10 mouse cellular contexts compared by ENCODE assay signal in genomic region chr17:49824142-49824840, GRCm38 (mm10).
DNase-seq lines count a peak whose midpoint lies in the region; ATAC-seq lines count a peak whose summit lies in the region.
"Had no signal": no experiment of that assay in that cellular context is flagged by ENCODE, and none has a peak within 500 bp of the region (broad histone marks: within the 10 kb centered on the region; RNA-seq: fewer than 3 reads in every experiment).

No protein-coding gene starts in this region.

- intact Hi-C loops in gastrocnemius, postnatal 36 days (cut with DNase I): no loop called here

- no peak for ATAC-seq in megakaryocyte progenitor cell, adult 5-6 weeks (replicated peaks; ENCODE audit: poor library complexity)

- peaks cover 5% of the 10 kb centered on the region; the same call in 1 of the 2 replicates for H3K4me1 ChIP-seq in hindbrain, embryonic 10.5 days (replicated peaks)
- H3K4me1 ChIP-seq: hindbrain, embryonic 15.5 days had no signal

- no peaks in the 10 kb centered on the region for H3K27me3 ChIP-seq in hindbrain, embryonic 10.5 days (ENCODE audit: insufficient read depth, poor library complexity, severe bottlenecking)
- H3K27me3 ChIP-seq: hindbrain, embryonic 15.5 days had no signal

- no peaks in the 10 kb centered on the region for H3K9me3 ChIP-seq in hindbrain, embryonic 10.5 days
- H3K9me3 ChIP-seq: hindbrain, embryonic 15.5 days had no signal

- no peak overlapping the region for H3K27ac ChIP-seq in hindbrain, embryonic 10.5 days
- H3K27ac ChIP-seq: hindbrain, embryonic 15.5 days had no signal

- H3K4me3 ChIP-seq in hindbrain, embryonic 10.5 days: no peak overlapping the region
- H3K4me3 ChIP-seq: erythroblast, embryonic 14.5 days; hindbrain, embryonic 15.5 days had no signal

- no peaks in the 10 kb centered on the region for H3K36me3 ChIP-seq in hindbrain, embryonic 10.5 days
- H3K36me3 ChIP-seq: hindbrain, embryonic 15.5 days had no signal

- DNase-seq in 3T3-L1 (ENCODE audit: low read depth, low spot score) (peak; percentile 21), NIH3T3 (ENCODE audit: low read depth) (peak; percentile 39)
- peak; percentile 16 for DNase-seq in heart, adult 8-10 months (ENCODE audit: low spot score)
- peak; percentile 40 for DNase-seq in layer of hippocampus, adult 9-10 months (ENCODE audit: low spot score)
- DNase-seq in hindbrain, embryonic 10.5 days (ENCODE audit: low spot score): no peak
- DNase-seq in gastrocnemius, postnatal 36 days: no peak
- DNase-seq: lung, adult 2 months had no signal

- WGBS in hindbrain, embryonic 10.5 days: 60% methylated on average over 6 of the region's 6 CpGs

Comparison
In these comparisons a context has a peak if more than half of its experiments do, and no peak if none do; other contexts are left out.
1. DNase-seq: peak in 3T3-L1 (single experiment), NIH3T3 (single experiment), heart, adult 8-10 months (single experiment) and layer of hippocampus, adult 9-10 months (single experiment); none in hindbrain, embryonic 10.5 days (single experiment) and gastrocnemius, postnatal 36 days (0 of 2).